Mouse (Mus musculus) olfactory bulb, adult 2 months (tissue): Measurements from ENCODE around the gene Anxa4.

ENCODE experiments used
- CTCF ChIP-seq: fragments of 200-500 bp; IDR thresholded peaks from 2 replicates; pipeline ENCODE4 v1.5.1; 2012; ENCODE audit warnings: low read depth, mild to moderate bottlenecking, low read length, moderate library complexity; ENCODE audit not compliant: insufficient read depth
- POLR2A ChIP-seq: fragments of 200-500 bp; IDR thresholded peaks from 2 replicates; pipeline ENCODE4 v1.6.1; 2012; ENCODE audit warnings: mild to moderate bottlenecking, low read depth, low read length, moderate library complexity; ENCODE audit not compliant: insufficient read depth

DNA sequence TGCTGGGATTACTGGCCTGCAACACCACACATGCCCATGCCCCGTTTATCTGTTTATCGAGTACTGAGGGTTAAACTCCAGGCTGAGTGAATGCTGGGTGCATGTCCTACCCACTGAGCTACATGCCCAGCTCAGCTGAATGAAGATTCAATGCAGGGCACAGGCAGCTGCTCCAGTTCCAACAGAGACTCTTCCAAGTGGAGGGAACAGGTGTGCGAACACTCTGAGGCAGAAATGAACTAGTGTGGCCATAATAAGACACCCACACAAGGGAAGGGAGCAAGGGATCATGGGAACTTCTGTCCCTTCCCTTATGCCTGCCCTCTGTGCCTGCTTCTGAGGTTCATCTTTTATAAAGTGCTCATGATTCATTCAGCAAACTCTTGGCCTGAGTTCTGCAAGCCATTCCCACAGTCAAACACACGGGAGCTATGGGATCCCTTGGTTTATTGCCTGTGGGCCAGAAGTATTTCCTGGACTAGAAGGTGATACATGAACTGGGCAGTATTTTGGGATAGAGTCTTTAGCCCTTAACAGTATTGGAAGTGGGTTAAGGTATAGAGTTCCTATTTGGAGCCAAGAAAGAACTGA lies 25.1 kb downstream of the Anxa4 start:
- TF ChIP-seq POLR2A = no peak
- TF ChIP-seq CTCF = no peak
